8 mouse cellular contexts compared by ENCODE assay signal in genomic region chr2:52674886-52675277, GRCm38 (mm10). TPM values are rescaled to one million over a fixed set of nuclear protein-coding genes. Genes with fewer than 3 reads are reported as not detected.
A peak's percentile ranks its signal among the peaks of the same experiment; 100 is the strongest.
DNase-seq lines count a peak whose midpoint lies in the region; ATAC-seq and TF ChIP-seq lines count a peak whose summit lies in the region.

No protein-coding gene starts in this region.

- intact Hi-C loops in left cerebral cortex, adult 2 months (cut with DNase I), result loop anchor here (5.0 kb wide), 1 partner anchor 38 kb away; no protein-coding TSS in a partner anchor

- H3K36me3 ChIP-seq in heart, embryonic 12.5 days, result no peaks in the 10 kb centered on the region
- no peaks in the 10 kb centered on the region for H3K36me3 ChIP-seq in splenic B cell, adult 2 months (ENCODE audit: control insufficient read depth, insufficient read depth, low read length, poor library complexity, severe bottlenecking)

- peak overlapping the region; percentile 95 for H3K27ac ChIP-seq in left cerebral cortex, adult 2 months
- H3K27ac ChIP-seq in heart, embryonic 12.5 days (ENCODE audit: poor library complexity, severe bottlenecking), result no peak overlapping the region

- peak overlapping the region; percentile 80 for H3K4me3 ChIP-seq in left cerebral cortex, adult 2 months
- H3K4me3 ChIP-seq in heart, embryonic 12.5 days, result peak overlapping the region; percentile 84

- no peak for ATAC-seq in heart, embryonic 12.5 days (ENCODE audit: insufficient number of reproducible peaks, low FRiP score)

- H3K27me3 ChIP-seq in heart, embryonic 12.5 days (replicated peaks), result peaks cover 13% of the 10 kb centered on the region
- peaks cover 3% of the 10 kb centered on the region; the same call in 1 of the 2 replicates for H3K27me3 ChIP-seq in splenic B cell, adult 2 months (ENCODE audit: control insufficient read depth, insufficient read depth, low read length, poor library complexity, severe bottlenecking)

- under 1% methylated on average over 19 of the region's 19 CpGs for WGBS in heart, embryonic 12.5 days

- H3K4me1 ChIP-seq in heart, embryonic 12.5 days (replicated peaks), result peaks cover 23% of the 10 kb centered on the region

- TF ChIP-seq CTCF in left cerebral cortex, adult 2 months (IDR thresholded peaks at IDR 0.05), result no peak

- DNase-seq in left cerebral cortex, adult 2 months (ENCODE audit: extremely low spot score in 1 of 2, low spot score in 2 of 2), result peak; percentile 26 to 47
- no peak for DNase-seq in left cerebral cortex, adult 8-10 months (ENCODE audit: low spot score in 2 of 2)
- DNase-seq in cerebellum, postnatal 10 days, result peak; percentile 65 to 69
- peak; percentile 13 to 27 for DNase-seq in kidney, adult 8-10 months
- peak; percentile 16 for DNase-seq in lung, postnatal 14 days
- peak; percentile 18 for DNase-seq in splenic B cell, adult 2 months (ENCODE audit: low read depth, low spot score)
- DNase-seq in thymus, postnatal 4 days, result no peak

- H3K9me3 ChIP-seq in heart, embryonic 12.5 days (replicated peaks), result no peaks in the 10 kb centered on the region

- peak overlapping the region; percentile 98 for H3K4me2 ChIP-seq in heart, embryonic 12.5 days

- no peak overlapping the region for H3K9ac ChIP-seq in heart, embryonic 12.5 days

RNA-seq across cellular contexts. Expression of gene Cacnb4, which starts 1.7 kb away (rescaled TPM):
- 100 to 1,000 TPM; 166 to 176 TPM for total RNA-seq in left cerebral cortex, adult 2 months (2021)
- total RNA-seq in left cerebral cortex, adult 8-10 months (2022), result 100 to 1,000 TPM; 146 to 175 (median 160) TPM
- polyA plus RNA-seq in heart, embryonic 12.5 days (2016; fragmentation: Nextera tagmentation; extraction: Ambion mirVana), result 0.32 and 0.41 TPM in 2 replicates

Comparison
In these comparisons a context has a peak if more than half of its experiments do, and no peak if none do; other contexts are left out.
1. DNase-seq: peak in left cerebral cortex, adult 2 months (2 of 2), cerebellum, postnatal 10 days (2 of 2), kidney, adult 8-10 months (2 of 2), lung, postnatal 14 days (single experiment) and splenic B cell, adult 2 months (single experiment); none in left cerebral cortex, adult 8-10 months (0 of 2) and thymus, postnatal 4 days (single experiment).